Mouse (Mus musculus) kidney, postnatal 14 days (tissue): ENCODE measurements around the gene March9.
"Not testable (repeated sequence)": the region's sequence is repeated elsewhere in the genome, so short reads cannot be mapped to it uniquely, and the experiment has no call there.

Experiments used
- DNase-seq: peaks from one replicate; pipeline ENCODE4 v3.0.0; 2022; ENCODE audit warnings: mixed read lengths

The March9 gene

GRCm38 (mm10) chr10:127062503-127062902, 2.5 kb upstream of the March9 start:
- DNase-seq: no peak

- DNase-seq: not testable (repeated sequence)
Observed at GRCm38 (mm10) chr10:127062101-127062500, 2.1 kb upstream of the March9 start.

- no peak for DNase-seq
Observed at GRCm38 (mm10) chr10:127061513-127061912, 1.5 kb upstream of the March9 start.

DNA sequence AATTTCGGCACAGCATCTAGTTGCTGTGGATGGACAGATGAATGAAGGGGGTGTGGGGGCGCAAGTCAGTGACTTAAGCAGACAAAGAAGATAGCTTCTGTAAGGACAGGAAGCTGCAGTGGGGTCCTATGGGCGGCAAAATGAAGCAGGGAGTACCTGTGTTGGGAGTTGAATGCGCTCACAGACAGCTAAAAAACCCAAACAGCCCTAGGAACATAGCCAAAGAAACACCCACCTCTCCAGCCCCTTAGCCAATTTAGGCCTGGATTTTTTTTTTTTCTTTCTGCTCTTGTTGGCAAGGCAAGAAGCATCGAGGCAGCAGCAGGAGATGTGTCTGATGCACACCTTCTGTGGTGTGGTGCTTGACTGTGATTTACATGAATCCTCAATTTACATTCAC, 1.1 kb upstream of the March9 start:
- no peak for DNase-seq

- peak; percentile 40 for DNase-seq
Observed at GRCm38 (mm10) chr10:127059174-127059967, 613 bp downstream of the March9 start.

- no peak for DNase-seq
Observed at GRCm38 (mm10) chr10:127058708-127059107, 1.3 kb downstream of the March9 start.

DNA sequence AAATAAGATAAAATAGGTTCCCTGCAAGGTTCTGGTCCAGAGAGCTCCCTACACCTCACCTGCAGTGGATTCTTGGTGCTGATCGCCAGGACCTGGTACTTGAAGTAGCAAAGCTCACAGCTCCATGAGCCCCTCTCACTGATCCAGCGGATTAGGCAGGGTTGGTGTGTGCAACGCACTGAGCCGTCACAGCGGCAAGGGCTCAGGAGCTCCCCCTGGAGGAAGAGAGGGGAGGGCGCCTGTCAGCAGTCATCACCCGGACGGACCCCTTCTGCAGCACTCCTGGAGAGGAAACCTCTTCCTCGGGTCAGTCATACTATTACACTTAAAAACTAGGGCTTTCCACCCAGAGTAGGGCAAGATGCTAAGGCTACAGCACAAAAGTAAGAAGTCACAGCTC, 1.8 kb downstream of the March9 start:
- DNase-seq: peak; percentile 86

DNA sequence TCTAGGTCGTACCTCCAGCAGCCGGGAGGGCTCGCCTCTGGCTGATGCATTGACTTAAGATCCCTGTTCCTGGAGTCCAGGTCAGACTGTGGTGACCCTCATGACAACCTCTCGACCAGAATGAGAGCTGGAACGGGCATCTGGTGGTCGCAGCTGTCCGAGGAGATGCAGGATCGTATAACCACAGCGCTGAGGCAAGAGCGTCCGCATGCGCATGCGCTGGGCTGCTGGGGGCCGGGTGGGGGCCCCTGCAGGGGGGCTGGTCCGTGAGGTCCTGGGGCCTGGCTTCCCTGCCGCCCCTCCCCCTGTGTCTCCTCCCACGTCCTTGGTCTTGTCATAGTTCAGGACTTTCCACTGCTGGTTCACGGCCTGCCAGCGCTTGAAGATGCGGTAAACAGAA, 3.5 kb downstream of the March9 start:
- no peak for DNase-seq

- no peak for DNase-seq
Observed at GRCm38 (mm10) chr10:127055406-127055805, 4.6 kb downstream of the March9 start.

DNA sequence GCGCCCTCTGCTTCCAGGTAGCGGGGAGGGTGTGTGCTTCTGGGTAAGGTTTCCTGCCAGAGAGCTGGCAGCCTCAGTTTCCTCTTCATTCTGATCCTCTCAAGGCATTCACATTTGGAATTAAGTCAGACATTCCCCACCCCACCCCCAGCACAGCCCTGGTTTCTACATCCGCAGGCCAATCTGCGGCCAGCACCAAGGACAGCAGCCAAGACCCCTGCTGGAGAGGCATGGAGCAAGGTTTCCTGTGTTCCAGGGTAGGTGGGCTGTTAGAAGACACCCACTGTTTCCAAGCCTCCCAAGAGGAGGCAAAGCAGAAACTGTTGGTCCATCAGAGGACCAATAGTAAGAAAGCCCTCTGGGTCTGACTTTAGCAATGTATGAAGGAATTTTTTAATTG, 5.3 kb downstream of the March9 start:
- DNase-seq: no peak

GRCm38 (mm10) chr10:127050119-127050474, 9.9 kb downstream of the March9 start:
- DNase-seq: no peak

DNA sequence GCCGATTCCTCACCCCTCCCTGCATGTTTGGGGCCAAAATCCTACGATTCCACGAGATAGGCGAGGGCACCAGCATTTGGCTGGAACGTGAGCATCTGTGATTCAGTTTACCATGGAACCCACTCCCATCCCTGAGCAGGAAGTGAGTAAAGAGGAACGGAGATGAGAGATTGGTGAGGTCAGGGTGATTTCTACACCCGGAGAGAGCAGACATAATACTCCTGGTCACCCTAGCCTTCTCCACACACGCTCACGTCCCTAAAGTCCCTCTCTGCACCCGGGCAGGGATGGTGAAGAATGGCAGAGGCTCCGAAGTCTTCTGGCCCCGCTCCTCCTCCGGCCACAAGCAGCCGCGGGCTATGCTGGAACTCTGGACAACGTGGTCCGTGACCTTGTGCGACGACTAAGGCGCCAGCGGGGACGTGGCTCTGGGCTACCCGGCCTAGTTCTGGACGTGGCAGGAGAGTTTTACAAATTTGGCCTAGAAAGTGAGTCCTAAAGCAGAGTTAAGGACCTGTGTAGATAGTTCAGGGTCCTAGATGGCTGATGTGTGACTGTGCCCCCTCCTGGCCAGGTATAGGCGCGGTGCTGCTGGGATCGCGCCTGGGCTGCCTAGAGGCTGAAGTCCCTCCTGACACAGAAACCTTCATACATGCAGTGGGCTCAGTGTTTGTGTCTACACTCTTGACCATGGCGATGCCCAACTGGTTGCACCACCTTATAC, 10.4 kb downstream of the March9 start:
- peak; percentile 48 for DNase-seq

DNA sequence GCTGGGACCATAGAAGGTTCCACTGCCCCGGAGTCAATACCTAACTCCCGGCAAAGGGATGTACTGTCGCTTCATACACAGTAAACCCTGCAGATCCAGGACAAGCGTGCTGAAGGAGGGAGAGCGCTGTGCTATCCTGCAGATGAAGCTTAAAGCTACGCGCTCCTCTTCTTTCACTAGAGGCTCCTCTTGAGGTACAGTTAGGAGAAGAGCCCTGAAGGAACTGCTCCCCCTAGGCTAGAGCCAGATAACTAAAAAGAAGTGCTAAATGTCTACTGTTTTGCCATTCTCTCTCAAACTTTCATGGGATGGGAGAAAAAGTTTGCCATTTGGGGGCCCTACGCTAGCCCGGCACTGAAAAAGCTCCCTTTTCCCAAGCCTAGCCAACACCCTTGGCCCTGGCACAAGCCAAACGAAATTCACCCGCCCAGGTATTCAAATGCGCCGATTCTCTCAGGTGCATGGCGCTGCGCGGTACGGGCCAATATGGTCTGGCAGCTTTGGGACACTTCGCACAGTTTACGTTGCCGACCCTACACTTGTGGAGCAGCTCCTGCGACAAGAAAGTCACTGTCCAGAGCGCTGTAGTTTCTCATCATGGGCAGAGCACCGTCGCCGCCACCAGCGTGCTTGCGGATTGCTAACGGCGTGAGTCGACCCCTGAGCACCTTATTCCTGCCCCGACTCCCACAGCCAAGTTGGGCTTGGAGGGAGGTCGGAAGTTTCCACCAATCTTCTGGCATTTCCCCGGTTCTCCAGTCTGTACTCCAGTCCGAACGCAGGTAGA, 11.2 kb downstream of the March9 start:
- no peak for DNase-seq

DNA sequence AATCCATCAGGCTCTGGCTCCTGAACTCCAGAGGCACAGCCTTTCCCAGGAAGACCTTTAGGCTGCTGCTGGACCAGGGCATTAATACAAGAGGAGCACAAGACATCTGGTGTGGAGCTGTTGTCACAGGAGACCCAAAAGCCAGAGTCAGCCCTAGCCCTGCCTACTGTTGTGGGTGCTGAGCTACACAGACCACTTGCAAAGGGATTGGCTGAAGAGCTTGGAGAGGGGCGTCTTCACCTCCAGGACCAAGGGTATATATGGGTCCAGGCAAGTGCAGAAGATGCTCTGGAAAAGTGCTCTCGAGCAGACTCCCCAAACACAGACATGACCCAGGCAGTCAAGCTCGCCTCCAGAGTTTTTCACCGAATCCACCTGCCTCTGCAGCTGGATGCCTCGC, 12.0 kb downstream of the March9 start, which contains the start of gene Cyp27b1:
Gene Cyp27b1 (plus strand): TSS at position 297 of the 400 bp plus-strand sequence.
- peak; percentile 51 for DNase-seq

- DNase-seq: peak; percentile 88
Observed at GRCm38 (mm10) chr10:127043187-127043586, 16.8 kb downstream of the March9 start.

GRCm38 (mm10) chr10:127042468-127043115, 17.4 kb downstream of the March9 start:
- no peak for DNase-seq

GRCm38 (mm10) chr10:127041774-127042338, 18.1 kb downstream of the March9 start:
- DNase-seq: peak; percentile 93

- DNase-seq: peak; percentile 61
Observed at GRCm38 (mm10) chr10:127041274-127041766, 18.7 kb downstream of the March9 start, which contains the start of the genes Mettl1 and Eef1akmt3. Gene Mettl1, plus strand, starts transcription at chr10:127041414. Gene Eef1akmt3, minus strand, starts transcription at chr10:127041513.

- peak; percentile 46 for DNase-seq
Observed at GRCm38 (mm10) chr10:127040569-127041214, 19.3 kb downstream of the March9 start.

- peak; percentile 52 for DNase-seq
Observed at GRCm38 (mm10) chr10:127037641-127038040, 22.3 kb downstream of the March9 start.

DNA sequence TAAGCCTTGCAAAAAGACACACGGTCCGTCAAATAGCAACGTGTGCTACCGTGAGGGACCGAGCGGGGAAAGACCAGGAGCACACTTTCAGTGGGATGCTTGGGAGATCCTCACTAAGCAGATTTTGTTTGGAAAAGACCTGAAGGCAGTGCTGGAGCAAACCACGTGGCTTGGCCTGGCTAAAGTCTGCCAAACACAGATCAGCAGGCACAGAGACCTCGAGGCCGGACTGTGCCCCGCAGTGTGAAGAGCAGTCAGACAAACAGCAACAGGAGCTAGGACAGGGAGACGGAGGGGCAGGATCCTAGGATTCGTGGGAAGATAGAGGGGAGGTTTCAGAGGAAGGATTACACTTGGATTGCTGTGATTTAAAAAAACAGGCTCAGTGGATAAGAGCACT, 23.7 kb downstream of the March9 start:
- DNase-seq: peak; percentile 80
